Mouse (Mus musculus): Measurements from ENCODE around the gene Tmem95.
A peak's percentile ranks its signal among the peaks of the same experiment; 100 is the strongest.

- TF ChIP-seq CTCF (IDR thresholded peaks at IDR 0.05; ENCODE audit: low read depth) (0 out of 2 replicates have a peak, but pooled peaks have one; percentile 1), EP300 (IDR thresholded peaks at IDR 0.05; ENCODE audit: low read depth) (peak; percentile 75)
Observed at GRCm38 (mm10) chr11:69837952-69838713, 39.7 kb downstream of the Tmem95 start, which contains the start of gene Tmem256.
